Mouse (Mus musculus): ENCODE data around the gene Gm17720.
"Not testable (repeated sequence)": the region's sequence is repeated elsewhere in the genome, so short reads cannot be mapped to it uniquely, and the experiment has no call there.

Gm17720 gene

GRCm38 (mm10) chr8:110039216-110039615 lies 63.3 kb downstream of the Gm17720 start:
- no peak for DNase-seq

GRCm38 (mm10) chr8:110036156-110036555 lies 66.4 kb downstream of the Gm17720 start:
- DNase-seq, result no peak

GRCm38 (mm10) chr8:110034331-110034730 lies 68.2 kb downstream of the Gm17720 start:
- no peak for DNase-seq

GRCm38 (mm10) chr8:110033771-110034170 lies 68.8 kb downstream of the Gm17720 start:
- DNase-seq, result not testable (repeated sequence)

Measured in lung, postnatal 4 days (tissue).